Mouse (Mus musculus) left cerebral cortex, postnatal 36 days (tissue): Measurements from ENCODE around the gene AC124502.3. TPM values are rescaled to one million over a fixed set of nuclear protein-coding genes. Genes with fewer than 3 reads are reported as not detected.

Source experiments
- DNase-seq, 2 experiments: peaks; one replicate each; pipeline ENCODE4 v3.0.0; 2021 to 2022; ENCODE audit warnings: low spot score in 2 of 2, mixed read lengths in 1 of 2
- intact Hi-C: fragments of 180-260 bp; cut with DNase I; formaldehyde crosslinking; loops from one replicate; pipeline ENCODE4 v1.15.1; 2025
- total RNA-seq, 2 experiments: library from RNA; stranded (reverse); gene quantifications; 2 replicates each; pipeline ENCODE4 v1.2.3; 2021

AC124502.3 gene
- total RNA-seq, 2 experiments from 2014 or later = 4.6 to 6.1 TPM

DNA sequence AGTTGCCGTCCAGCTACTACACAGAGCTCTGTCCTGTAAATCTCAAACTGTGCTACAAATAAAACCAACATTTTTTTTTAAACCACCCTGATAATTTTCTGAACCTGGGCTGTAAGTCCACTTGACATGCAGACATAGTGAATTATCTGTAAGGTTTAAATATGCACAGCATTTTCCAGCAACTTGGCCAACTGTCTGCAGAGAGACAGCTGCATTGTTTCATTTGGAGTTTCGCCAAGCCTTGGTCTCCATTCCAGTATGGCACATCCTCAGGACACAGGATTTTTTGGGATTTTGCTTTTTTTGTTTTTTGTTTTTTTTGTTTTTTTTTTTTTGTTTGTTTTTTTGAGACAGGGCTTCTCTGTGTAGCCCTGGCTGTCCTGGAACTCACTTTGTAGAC lies 17.3 kb upstream of the AC124502.3 start:
- DNase-seq = no peak
- intact Hi-C loops = no loop called here

DNA sequence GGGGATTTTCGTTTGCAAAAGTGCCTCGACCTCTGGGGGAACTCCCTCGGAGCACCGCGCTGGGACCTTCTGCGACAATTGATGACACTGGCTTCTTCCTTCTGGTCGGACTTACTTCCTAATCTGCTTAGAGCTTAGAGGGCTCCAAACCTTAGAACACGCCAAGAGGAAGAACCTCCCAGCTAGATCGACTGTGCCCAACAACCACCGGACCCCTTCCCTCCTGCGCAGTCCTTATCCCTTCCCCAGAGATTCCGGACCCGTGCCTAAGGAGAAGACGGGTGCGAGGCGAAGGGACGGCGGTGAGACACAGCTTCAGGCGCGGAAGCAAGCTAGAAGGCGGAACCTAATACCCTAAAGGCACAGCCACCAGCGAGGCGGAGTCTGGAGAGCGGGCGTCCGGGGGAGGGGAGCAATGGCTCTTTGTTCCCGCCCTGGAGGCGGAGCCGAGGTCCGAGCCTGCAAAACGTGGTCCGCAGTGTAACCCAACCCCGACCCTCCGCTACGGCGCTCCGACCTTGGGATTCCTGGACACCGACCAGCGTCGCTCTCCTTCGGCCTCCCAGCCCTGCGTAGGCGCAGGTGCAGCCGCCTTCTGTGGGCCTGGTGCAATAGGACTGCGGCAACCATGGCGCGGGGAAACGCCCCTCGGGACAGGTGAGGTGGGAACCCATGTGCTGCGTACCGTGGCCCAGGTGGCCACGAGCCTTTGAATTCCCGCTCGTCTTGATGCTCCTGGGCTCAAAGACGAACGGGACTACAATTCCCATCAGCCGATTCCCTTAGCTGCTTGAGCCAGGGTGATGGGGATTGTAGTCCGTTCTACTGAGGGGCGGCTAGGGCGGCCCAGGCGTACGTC lies 14.8 kb upstream of the AC124502.3 start, which contains the start of gene Slc29a2:
Gene Slc29a2 (plus strand): TSS at position 240 of the 859 bp plus-strand sequence.
- peak; percentile 89 to 90 for DNase-seq
- intact Hi-C loops = no loop called here

DNA sequence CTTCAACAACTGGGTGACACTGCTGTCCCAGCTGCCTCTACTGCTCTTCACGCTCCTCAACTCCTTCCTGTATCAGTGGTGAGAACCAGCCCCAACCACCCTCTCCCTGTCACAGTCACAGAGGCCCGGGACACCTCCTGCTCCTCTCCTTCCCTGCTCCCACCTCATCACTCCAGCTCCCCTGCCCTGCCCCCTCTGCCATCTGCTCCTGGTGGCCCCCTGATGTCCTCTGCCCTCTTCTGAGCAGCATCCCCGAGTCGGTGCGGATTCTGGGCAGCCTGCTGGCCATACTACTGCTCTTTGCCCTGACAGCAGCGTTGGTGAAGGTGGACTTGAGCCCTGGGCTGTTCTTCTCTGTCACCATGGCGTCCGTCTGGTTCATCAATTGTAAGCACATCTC lies 12.6 kb upstream of the AC124502.3 start:
- intact Hi-C loops = no loop called here
- no peak for DNase-seq

DNA sequence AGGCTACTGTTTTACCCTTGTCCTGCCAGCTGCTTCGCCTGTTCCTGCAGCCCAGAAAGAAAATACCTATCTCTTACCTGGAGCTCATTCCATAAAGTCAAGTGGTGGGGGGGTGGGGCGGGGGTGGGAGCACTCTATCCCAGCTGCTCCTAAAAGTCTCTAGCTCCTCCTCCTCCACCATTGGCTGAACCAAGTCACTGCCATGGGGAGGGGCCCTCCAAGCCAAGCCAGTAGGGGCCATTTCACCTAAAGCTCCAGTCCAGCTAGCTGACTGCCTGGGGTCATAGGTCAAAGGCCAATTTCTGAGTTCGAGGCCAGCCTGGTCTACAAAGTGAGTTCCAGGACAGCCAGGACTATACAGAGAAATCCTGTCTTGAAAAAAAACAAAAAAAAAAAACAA lies 6.0 kb upstream of the AC124502.3 start:
- DNase-seq = no peak
- intact Hi-C loops = no loop called here

DNA sequence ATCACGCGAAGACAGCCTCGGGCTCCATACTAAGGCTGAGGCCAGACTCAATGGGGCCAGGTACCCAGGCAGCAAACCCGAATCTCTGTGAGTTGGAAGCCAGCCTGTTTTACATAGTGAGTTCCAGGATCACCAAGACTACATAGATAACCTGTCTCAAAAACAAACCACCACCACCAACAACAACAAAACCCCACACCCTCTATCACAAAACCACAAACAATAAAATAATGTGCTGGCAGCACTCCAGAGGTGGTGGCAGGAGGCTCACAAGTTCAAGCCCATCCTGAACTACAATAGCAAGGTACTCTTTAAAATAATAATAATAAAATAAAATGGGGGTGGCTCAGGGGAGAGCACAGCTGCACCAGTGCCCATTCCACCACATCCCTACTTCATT lies 2.1 kb upstream of the AC124502.3 start:
- intact Hi-C loops = no loop called here

DNA sequence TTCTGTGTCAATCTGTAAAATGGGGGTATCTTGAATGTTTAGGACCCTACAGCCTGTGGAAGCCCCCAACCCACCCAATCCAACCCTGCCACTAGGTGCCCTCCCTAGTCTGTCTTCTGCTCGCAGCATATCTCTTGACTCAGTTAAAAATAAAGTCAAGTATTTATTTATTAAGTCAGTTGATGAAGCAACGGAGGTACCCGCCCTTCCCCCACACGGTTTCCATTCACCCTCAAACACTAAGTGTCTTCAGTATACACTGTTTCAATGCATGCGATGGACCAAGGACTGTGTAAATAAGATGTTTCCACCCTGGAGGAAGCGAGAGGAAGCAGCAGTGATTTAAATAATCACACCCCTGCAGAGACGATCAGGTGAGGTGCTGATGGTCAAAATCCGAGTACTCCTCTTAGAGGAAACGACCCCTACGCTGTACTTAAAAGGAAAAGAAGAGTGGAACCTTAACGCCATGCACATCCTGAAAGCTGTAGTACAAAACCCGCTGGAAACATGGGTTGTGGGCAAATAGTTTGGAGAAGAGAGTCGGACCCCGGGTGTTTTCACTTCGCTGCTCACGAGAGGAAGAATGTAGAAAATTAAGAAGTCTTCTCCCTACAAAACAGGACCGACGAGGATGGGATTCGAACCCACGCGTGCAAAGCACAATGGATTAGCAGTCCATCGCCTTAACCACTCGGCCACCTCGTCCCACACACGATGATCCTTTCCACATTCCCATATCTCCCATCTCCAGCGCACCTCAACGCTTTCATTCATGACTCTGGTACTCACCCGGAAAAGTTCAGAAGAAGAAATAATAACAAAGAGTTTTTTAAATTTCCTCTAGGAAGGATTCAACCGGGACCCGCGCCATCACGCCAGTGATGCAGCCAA lies 766 bp upstream of the AC124502.3 start:
- peak; percentile 85 for DNase-seq
- intact Hi-C loops = no loop called here

More for the DNA sequence above, 2.1 kb upstream of the AC124502.3 start:
- no peak for DNase-seq

DNA sequence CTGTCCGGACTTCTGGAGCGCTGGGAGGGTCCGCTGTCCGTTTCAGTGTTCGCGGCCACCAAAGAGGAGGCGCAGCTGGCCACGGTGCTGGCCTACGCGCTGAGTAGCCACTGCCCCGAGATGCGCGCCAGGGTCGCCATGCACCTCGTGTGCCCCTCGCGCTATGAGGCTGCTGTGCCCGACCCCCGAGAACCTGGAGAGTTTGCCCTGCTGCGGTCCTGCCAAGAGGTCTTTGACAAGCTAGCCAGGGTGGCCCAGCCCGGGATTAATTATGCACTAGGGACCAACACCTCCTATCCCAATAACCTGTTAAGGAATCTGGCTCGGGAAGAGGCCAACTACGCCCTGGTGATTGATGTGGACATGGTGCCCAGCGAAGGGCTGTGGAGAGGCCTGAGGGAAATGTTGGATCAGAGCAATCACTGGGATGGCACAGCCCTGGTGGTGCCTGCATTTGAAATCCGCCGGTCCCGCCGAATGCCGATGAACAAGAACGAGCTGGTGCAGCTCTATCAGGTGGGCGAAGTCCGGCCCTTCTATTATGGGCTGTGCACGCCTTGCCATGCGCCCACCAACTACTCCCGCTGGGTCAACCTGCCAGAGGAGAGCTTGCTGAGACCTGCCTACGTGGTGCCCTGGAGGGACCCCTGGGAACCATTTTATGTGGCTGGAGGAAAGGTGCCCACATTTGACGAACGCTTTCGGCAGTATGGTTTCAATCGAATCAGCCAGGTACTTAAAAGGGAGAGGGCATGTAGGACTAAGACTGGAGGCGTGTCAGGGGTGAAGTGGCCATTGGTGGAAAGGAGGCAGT lies 817 bp downstream of the AC124502.3 start:
- peak; percentile 41 to 46 for DNase-seq
- intact Hi-C loops = no loop called here

DNA sequence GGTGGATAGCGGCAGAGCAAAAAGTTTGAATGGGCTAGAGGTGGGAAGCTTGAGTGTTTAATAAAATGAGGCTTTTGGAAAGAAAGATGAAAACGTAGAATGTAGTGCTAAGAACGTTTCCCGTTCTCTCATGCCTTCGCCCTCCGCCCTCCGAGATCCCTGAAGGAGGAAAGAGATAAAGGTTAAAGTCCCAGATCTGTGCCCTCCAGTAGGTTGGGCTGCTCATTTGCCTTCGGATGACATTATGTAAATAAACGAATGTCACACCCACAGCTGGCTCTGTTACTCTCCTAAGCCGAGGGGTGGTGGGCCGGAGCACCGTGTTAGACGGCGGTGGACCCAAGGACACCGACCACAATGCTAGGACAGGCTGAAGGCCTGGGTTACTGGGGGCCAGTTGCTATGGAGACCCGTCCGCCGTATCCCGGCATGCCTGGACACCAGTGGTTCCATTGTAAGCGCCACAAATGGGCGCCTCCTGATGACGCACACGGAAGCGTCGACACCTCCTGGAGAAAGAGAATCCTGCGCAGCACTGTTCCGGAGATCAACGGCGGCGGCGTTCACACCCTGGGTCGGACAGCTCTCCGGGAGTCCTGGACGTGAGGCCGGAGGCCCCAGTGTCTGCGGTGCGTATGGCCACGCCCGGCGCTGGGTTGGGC lies 2.3 kb downstream of the AC124502.3 start, which contains the start of gene Brms1:
Gene Brms1 (plus strand): TSS at position 493 of the 662 bp plus-strand sequence.
- intact Hi-C loops = no loop called here
- DNase-seq = peak; percentile 92 to 94

DNA sequence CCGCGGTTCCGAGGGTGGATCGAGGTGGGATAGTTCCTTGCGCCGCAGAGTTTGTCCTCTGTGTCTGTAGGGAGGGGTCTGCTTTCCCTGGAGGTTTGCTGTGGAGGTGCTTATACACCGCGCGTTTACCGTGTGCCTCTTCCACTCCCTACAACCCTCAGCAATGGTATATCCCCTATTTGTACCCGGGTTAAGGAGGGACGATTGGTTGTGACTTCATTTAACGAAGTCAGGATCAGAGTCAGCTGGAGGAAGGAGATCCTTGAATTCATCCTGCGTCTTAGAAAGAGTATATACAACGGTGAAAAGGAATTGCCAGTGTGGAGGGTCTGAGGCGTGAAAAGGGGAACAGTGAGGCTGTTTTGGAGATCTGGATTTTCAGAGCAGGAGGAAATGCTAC lies 2.9 kb downstream of the AC124502.3 start:
- no peak for DNase-seq
- intact Hi-C loops = no loop called here

DNA sequence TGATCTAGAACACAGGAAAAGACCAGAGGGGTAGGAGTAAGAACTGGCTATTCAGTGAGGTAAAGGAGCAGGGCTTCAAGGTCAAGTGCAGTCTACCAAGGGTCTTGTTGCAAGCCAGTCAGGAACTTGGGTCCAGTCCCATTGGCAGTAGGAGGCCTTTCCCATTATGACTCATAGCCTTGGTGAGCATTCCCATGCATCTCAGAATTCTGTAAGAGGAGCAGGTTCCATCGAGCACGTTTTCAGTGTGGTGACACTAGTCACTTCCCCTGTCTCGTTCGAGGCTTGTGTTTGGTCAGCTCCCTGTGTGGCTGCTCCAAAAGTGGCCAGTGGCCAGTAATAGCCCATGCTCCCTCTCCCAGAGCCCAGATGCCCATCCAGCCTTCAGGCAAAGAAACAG lies 6.8 kb downstream of the AC124502.3 start:
- peak in 1 of 2 experiments; percentile 24 for DNase-seq
- intact Hi-C loops = no loop called here

DNA sequence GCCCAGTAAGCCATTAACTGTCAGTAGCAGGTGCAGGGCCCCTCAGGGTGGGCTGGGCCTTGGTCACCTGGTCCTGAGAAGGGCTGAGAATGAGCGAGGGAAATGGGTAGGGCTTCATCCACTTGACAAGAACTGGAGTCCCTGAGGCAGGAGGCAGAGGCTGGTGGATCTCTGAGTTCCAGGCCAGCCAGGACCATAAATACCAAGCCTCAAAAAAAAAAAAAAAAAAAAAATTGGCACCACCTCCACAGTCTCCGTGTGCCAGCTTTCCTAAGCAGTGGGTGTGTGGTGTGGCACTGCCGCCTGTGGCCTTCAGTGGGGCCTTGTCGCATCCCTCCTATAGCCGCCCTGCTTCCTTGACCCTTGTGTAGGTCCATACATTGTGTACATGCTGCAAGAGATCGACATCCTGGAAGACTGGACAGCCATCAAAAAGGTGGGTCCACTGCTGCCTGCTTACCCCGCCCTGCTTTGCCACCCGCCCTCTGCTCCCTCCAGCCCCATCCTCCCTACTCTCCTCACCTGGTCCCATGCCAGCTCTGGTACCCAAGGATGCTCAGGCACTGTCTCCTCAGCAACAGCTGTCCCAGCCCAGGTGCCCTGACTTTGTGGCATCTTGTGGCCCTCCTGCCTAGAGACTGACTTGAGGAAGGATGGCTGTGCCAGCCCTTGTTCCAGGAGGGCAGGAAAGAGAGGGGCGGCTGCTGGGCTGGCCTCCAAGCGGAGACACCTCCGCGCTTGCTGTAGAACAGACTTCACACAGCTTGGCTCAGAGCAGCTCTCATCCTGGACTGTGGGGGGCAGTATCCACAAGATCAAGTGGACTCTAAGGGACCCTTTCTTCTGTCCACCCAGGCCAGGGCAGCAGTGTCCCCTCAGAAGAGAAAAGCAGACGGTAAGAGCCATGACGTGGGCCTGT lies 9.7 kb downstream of the AC124502.3 start:
- intact Hi-C loops = no loop called here
- DNase-seq = peak; percentile 80 to 85

DNA sequence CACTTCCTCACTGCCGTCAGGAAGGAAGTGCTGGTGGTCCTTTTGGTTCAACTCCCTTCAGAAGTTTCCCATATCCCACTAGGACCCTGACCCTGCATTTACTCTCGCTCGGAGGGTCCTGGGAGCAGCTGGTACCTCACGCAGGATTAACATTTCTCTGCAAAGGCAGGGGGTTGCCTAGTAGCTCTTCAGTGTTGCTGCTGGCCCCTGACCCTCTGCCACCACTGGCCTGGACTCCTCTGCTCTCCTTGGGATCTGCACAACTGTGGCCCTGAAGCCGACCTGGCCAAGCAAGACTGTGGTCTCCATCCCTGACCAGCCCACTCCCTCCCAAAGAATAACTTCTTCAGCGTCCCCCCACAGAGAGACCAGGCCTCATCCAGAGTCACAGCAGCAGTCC lies 10.6 kb downstream of the AC124502.3 start:
- intact Hi-C loops = no loop called here
- no peak for DNase-seq

DNA sequence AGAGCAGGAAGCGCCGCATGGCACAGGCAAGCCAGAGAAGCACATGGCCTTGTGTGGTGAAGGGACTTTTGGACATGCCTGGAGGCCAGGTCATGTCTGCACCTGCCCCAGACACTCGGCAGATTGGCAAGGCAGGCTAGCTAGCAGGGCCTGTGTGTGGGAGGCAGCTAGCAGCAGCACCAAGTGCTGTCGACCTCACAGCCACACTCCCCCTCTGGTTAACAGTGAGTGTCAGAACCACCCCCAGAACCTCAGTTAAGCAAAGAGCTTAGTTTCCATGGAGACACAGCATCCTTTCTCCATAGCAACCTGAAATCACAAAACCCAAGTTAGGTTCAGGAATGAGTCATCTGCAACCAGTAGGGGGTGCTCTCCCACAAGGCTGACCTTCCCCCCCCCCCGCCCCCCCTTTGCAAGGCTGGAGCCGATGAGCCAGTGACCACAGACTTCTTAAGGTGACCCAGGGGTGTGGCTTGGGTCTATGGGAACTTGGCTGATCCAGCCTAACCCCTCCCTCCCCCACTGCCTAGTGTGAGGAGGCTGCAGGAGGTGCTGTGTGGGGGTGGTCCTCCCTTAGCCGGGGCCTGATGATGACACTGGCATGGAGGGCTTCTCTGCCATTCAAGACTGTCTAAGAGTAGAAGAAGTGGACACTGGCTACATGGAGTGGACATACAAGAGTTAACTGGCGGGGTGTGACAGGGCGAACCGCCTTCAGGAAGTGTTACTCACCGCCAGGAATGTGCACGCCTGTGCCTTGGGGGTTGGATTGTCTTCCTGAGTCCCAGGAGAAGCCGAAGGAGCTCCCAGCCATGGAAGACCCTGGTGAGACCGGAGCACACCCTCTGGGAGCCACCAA lies 11.6 kb downstream of the AC124502.3 start, which contains the start of gene Rin1:
Gene Rin1 (plus strand): TSS at position 435 of the 859 bp plus-strand sequence.
- DNase-seq = peak; percentile 73 to 79
- intact Hi-C loops = no loop called here

DNA sequence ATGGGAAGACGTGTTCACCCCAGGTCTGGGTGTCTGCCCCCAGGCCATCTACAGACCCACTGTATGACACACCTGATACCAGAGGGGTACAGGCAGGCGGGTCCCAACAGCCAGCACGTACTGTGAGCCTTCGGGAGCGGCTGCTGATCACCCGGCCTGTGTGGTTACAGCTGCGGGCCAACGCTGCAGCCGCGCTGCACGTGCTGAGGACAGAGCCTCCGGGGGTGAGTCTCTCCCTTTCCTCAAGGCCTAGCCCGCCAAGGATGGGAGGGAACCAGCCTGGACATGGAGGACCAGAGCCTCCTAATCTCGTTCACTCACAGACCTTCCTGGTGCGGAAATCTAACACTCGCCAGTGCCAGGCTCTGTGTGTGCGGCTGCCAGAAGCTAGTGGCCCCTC lies 12.3 kb downstream of the AC124502.3 start:
- intact Hi-C loops = no loop called here

DNA sequence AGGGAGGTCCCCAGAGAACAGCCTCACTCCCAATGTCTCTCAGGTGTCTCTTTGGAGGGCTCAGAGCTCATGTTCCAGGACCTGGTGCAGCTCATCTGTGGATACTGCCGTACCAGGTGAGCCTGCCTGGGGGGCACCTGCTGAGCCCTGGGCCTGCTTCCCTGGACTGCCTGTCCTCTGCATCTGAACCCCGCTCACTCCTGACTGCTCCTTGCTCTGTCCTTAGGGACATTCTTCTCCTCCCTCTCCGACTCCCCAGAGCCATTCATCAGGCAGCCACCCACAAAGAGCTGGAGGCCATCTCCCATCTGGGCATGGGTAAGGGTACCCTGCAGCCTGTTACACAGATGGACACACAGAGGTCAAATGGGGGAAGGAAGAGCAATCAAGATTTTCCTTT lies 12.8 kb downstream of the AC124502.3 start:
- peak; percentile 17 to 43 for DNase-seq
- intact Hi-C loops = no loop called here

More for the DNA sequence above, 12.3 kb downstream of the AC124502.3 start:
- DNase-seq = peak; percentile 47 to 49

DNA sequence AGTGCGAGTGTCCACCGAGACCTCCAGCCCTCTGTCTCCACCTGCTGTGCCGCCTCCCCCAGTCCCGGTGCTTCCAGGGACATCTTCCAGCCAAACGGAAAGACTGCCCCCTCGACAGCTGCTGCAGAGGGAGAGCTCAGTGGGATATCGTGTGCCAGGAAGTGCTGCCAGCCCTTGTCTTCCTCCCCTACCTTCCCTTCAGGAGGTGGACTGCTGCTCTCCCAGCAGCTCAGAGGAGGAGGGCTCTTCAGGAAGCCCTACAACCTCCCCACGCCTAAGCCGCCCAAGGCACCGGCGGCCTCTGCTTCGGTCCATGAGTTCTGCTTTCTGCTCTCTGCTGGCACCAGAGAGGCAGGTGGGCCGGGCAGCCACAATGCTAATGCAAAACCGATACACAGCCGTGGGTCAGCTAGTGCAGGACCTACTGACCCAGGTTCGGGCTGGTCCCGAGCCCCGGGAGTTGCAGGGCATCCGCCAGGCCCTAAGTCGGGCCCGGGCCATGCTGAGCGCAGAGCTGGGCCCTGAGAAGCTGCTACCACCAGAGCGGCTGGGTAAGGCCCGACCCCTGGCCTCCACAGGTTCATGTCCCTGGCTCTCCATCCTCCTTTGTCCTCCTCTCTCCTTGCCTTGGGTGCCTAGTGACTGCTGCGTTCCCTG lies 13.6 kb downstream of the AC124502.3 start:
- intact Hi-C loops = no loop called here
- DNase-seq = peak; percentile 74 to 80
